Mouse (Mus musculus) hematopoietic multipotent progenitor cell, adult 10-12 weeks (in vitro differentiated cells): ENCODE results near the gene H2al1n. TPM values are rescaled to one million over a fixed set of nuclear protein-coding genes. Genes with fewer than 3 reads are reported as not detected.

ENCODE experiments used
- polyA plus RNA-seq: library from polyadenylated mRNA; stranded (reverse); fragments of >175 nt; gene quantifications from 2 replicates; pipeline ENCODE4 v1.2.3, GENCODE M21; 2012; ENCODE audit warnings: low replicate concordance

H2al1n gene
- not detected in 2 replicates for polyA plus RNA-seq

GRCm38 (mm10) chrX:14210848-14211247, at the start of gene H2al1n:
TSS of gene H2al1n (plus strand) at chrX:14211148.

